Mouse (Mus musculus) bone marrow, adult 2 months (tissue): ENCODE results near the gene Pou2f1. TPM values are rescaled to one million over a fixed set of nuclear protein-coding genes. Genes with fewer than 3 reads are reported as not detected.

Experiments
- H3K27ac ChIP-seq: fragments of 200-500 bp; 2 replicates; pipeline ENCODE4 v1.5.1; 2012; ENCODE audit warnings: low read depth, mild to moderate bottlenecking, control low read depth, inconsistent platforms, low read length; ENCODE audit not compliant: control insufficient read depth, poor library complexity, insufficient read depth
- H3K4me1 ChIP-seq: fragments of 200-500 bp; 2 replicates; pipeline ENCODE4 v1.6.1; 2011; ENCODE audit warnings: low read length; ENCODE audit not compliant: control insufficient read depth, insufficient read depth
- H3K4me3 ChIP-seq: fragments of 200-500 bp; replicated peaks from 2 replicates; pipeline ENCODE3; 2011; ENCODE audit warnings: mild to moderate bottlenecking, low read depth, low read length, control low read depth; ENCODE audit not compliant: control insufficient read depth
- CTCF ChIP-seq: fragments of 200-500 bp; IDR thresholded peaks from 2 replicates; pipeline ENCODE4 v1.5.1; 2011; ENCODE audit warnings: low read length, control low read depth; ENCODE audit not compliant: control insufficient read depth, insufficient read depth
- POLR2A ChIP-seq: fragments of 200-500 bp; IDR thresholded peaks from 2 replicates; pipeline ENCODE4 v1.6.1; 2011; ENCODE audit warnings: low read depth, mild to moderate bottlenecking, control low read depth, low read length, borderline replicate concordance; ENCODE audit not compliant: control insufficient read depth
- WGBS: fragments of 180-500 bp; shearing (Covaris S2); methylation state at CpG from one replicate; pipeline ENCODE4 v1.1.7; 2018; 5-methylcytosine and 5-hydroxymethylcytosine counted together
- polyA plus RNA-seq: library from polyadenylated mRNA; stranded (reverse); fragments of >200 nt; gene quantifications from 2 replicates; pipeline ENCODE4 v1.2.4, GENCODE M21; 2011; ENCODE audit warnings: low replicate concordance; ENCODE audit not compliant: missing spikeins, insufficient read depth, insufficient read length

Pou2f1 gene
- polyA plus RNA-seq, 1 experiment, result 9.1 TPM

DNA sequence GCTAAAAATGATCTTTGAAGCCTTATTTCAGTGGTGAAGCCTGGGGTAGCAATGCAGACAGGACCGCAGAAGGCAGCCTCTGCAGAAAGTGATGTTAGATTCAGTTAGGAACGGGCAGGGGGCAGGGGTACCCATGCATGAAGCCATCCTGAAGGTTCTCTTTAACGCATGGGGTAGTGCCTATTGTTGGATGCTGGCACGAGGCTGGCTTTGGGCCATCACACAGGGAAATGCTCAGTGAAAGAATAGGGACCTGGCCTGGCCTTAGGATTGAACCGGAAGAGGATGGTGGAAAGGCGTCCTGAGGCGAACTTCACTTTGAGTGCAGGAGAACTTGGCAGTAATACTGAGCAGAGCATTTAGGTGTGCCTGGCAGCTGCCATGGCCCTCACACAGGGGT is 140.4 kb downstream of the Pou2f1 start:
- Histone ChIP-seq H3K27ac (no peak overlapping the region), H3K4me1 (no peaks in the 10 kb centered on the region), H3K4me3 (no peak overlapping the region)
- 87% methylated on average over 7 of the region's 7 CpGs for WGBS
- TF ChIP-seq CTCF (no peak), POLR2A (no peak)

DNA sequence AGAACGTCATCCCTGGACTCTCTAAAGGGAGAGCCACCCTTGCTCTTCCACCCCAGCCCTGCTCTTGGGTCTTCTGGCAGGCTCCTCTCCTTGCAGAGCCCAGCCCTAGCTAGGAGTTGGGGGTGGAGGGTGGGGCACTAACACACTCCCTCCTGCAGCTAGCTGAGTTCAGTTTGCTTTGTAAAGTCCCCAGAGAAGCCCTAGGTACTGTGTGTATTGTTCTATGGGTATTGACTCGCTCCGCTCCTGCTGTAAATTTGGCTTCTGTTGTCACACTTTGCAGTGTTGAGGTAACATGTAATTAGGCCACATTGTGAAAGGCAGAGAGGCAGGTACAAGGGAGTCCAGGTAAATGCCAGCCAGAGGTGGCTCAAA is 141.3 kb downstream of the Pou2f1 start:
- TF ChIP-seq CTCF (no peak), POLR2A (no peak)
- 88% methylated on average over 3 of the region's 3 CpGs for WGBS
- Histone ChIP-seq H3K4me3 (no peak overlapping the region), H3K27ac (no peak overlapping the region), H3K4me1 (no peaks in the 10 kb centered on the region)

DNA sequence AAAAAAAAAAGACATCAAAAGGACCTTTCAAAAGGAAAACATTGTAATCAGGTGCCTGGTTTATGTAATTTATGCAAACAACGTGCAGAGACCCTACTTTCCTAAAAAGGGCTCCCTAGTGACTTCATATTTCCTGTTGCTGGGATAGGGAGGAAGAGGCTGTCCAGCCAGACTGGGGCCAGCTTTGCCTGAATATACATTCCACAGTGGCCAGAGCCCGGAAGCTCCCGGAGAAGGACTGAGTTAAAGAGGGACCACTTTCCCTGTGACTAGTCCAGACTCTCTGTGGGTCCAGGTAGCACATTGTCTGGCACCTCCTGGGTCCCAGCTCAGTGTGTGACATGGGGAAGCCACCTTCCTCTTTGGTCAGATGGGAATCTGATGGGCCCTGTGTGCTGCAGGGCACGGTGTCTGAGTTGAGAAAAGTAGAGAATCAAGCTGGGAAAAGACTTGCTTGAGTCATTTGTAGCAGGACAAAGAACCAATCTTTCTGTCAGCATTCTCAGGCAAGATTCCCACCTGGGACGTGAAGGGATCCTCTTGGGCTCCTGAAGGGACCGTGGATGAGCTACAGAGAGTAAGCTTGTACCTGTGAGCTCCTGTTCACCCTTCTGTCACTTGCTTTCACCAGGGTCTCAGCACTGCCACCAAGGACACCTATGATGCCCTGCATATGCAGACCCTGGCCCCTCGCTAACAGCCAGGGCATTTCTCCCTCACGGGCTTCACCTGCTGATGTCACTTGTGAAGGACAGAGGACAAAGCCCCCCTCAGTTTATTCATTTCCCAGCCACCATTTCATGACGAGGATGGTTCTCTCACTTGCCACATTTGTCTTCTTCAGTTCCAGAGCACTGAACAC is 141.9 kb downstream of the Pou2f1 start:
- WGBS, result 71% methylated on average over 9 of the region's 9 CpGs
- Histone ChIP-seq H3K4me3 (no peak overlapping the region), H3K4me1 (no peaks in the 10 kb centered on the region), H3K27ac (no peak overlapping the region)
- TF ChIP-seq POLR2A, result no peak
- TF ChIP-seq CTCF, result no peak

DNA sequence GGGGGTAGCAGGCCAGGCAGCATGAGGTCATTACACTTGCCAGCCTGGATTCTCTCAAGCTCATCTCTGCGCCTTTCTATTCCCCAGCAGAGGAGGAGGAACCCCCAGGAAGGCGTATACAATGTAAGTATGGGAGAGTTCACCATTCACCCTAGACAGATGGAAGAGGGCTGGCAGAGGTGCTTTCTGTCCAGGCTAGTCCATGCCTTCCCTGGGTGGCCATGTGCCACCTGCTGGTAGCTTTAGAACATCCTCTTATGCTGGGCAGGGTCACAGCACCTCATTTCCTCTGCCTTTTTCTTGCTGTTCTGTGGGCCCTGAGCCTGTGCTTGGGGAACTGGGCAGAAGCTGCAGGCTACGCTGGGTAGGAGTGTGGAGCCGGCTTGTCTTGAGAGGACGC is 144.1 kb downstream of the Pou2f1 start:
- H3K4me3 ChIP-seq, result no peak overlapping the region
- H3K27ac ChIP-seq, result no peak overlapping the region
- TF ChIP-seq POLR2A (no peak), CTCF (peak; percentile 66; the same call in 1 of the 2 replicates)
- WGBS, result 75% methylated on average over 5 of the region's 5 CpGs
- H3K4me1 ChIP-seq, result no peaks in the 10 kb centered on the region

DNA sequence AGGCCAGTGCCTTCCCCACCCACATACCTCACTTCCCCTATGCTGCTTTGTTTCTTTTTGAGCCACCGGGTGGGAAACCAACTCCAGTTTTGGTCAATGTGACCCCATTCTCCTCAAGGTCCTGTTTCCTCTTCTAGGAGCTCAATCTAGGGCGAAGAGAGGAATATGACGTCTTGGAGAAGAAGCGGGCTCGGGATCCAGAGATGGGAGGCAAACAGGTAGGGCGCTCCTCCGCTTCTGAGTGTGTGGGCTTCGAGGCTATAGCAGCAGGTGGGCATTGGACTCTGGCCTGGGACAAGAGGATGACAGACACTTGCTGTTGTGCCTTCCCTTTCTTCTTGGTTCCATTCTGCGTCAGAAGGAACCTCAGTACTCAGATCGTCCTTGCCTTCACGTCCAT is 145.2 kb downstream of the Pou2f1 start:
- no peak for TF ChIP-seq CTCF
- TF ChIP-seq POLR2A, result no peak
- no peaks in the 10 kb centered on the region; the same call in 1 of the 2 replicates for H3K4me1 ChIP-seq
- 88% methylated on average over 11 of the region's 11 CpGs for WGBS

DNA sequence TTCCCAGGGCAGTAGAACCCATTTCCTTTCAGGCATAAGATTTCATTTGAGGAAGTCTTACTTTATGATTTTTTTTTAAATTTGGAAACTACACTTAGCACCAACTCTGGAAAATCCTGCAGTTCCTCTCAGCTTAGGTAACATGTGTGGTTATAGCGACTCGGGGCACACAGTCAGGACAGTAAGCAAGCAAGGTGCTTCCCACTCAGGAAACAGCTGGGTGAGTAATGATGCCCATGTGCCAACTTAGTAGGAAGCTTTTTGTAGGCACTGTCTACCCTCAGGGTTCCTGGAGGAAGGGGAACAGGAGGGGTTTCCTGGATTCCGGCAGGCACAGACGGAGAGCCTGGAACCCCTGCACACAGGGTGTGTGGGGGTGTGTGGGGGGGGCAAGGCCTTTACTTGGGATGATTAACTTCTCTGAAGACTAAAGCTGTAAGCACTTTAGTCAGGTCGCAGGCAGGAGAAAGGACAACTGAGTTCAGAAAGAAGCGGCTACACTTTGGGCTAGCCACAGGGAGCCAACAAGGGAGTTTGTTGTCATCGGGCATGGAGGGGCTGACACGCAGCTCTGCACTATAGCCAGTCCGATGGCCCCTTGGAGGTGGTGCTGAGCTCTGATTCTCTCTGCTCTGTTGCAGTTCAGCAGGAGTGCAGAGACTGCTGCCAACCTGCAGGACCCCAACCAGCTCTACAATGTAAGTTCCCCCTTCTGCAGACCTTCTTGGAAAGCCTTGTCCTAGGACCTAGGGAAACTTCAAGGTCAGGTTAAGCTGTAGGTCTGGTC is 146.5 kb downstream of the Pou2f1 start:
- Histone ChIP-seq H3K4me1 (no peaks in the 10 kb centered on the region; the same call in 1 of the 2 replicates), H3K4me3 (no peak overlapping the region), H3K27ac (no peak overlapping the region)
- TF ChIP-seq POLR2A (no peak), CTCF (no peak)
- WGBS, result 52% methylated on average over 9 of the region's 9 CpGs

More for the DNA sequence above, 145.2 kb downstream of the Pou2f1 start:
- H3K4me3 ChIP-seq, result no peak overlapping the region
- H3K27ac ChIP-seq, result no peak overlapping the region

DNA sequence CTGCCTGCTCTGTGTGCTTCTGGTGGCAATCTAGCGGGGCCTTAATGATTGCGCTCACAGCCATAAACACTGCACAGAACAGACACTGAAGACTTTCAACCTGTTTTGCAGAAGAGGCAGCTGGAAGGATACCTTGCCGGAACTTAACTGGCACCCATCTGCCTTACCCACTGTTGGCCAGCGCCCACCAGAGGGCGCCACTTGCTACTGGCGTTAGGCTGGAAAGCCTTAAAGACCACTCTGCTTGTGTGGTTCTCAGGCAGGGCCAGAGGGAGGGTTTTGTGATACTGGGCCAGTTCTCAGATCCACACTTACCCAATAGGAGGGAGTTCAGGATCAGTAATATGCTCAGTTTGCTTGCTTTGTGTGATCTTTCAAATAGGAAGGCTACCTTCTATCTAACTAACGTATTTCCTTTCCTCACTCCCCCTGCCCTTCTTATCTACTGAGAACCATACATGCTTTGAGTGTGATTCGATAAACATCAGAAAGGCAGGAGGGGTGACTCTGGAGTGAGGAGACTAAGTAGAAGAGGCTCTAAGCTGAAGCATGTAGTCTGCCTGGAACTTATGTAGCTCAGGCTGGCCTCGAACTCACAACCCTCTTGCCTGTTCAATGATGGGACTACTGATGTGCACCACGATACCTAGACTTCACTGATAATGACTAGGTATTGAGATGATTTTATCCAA is 148.6 kb downstream of the Pou2f1 start:
- TF ChIP-seq CTCF (peak; percentile 92), POLR2A (no peak)
- Histone ChIP-seq H3K27ac (no peak overlapping the region), H3K4me3 (no peak overlapping the region), H3K4me1 (peaks cover 1% of the 10 kb centered on the region)
- WGBS, result 44% methylated on average over 10 of the region's 10 CpGs
